Mouse (Mus musculus): Measurements from ENCODE around the gene Ednrb.

GRCm38 (mm10) chr14:103778009-103778431 lies 66.2 kb downstream of the Ednrb start:
- TF ChIP-seq CTCF (IDR thresholded peaks at IDR 0.05; ENCODE audit: low read depth, low read length) (no peak), EP300 (IDR thresholded peaks at IDR 0.05; ENCODE audit: insufficient read depth, low read depth, low read length) (no peak), POLR2A (IDR thresholded peaks at IDR 0.05; ENCODE audit: insufficient read depth, low read length) (no peak)
